In genomic region chr10:52416458-52416857, GRCm38 (mm10) we compare ENCODE assay signal across 11 mouse cellular contexts. TPM values are rescaled to one million over a fixed set of nuclear protein-coding genes. Genes with fewer than 3 reads are reported as not detected.
DNase-seq lines count a peak whose midpoint lies in the region; ATAC-seq and TF ChIP-seq lines count a peak whose summit lies in the region.
"Had no signal": no experiment of that assay in that cellular context is flagged by ENCODE, and none has a peak within 500 bp of the region (broad histone marks: within the 10 kb centered on the region; RNA-seq: fewer than 3 reads in every experiment).

No protein-coding gene starts in this region.

- H3K27me3 ChIP-seq in limb, embryonic 15.5 days: no peaks in the 10 kb centered on the region
- no peaks in the 10 kb centered on the region for H3K27me3 ChIP-seq in thymus, adult 2 months (ENCODE audit: control insufficient read depth, insufficient read depth, low read length)

- peak; percentile 36 for DNase-seq in cerebellum, adult 9-10 months
- no peak for DNase-seq in cerebellum, postnatal 4 days (ENCODE audit: low spot score in 2 of 2)
- DNase-seq in retina, postnatal 1 day: peak; percentile 15
- no peak for DNase-seq in retina, embryonic 14.5 days (ENCODE audit: low spot score)
- DNase-seq in thymus, adult 2 months: no peak
- no peak for DNase-seq in gastrocnemius, adult 8-10 months (ENCODE audit: low spot score in 2 of 2)
- DNase-seq in cerebellum, postnatal 36 days: no peak
- DNase-seq: lung, postnatal 14 days had no signal

- 5% methylated on average over 2 of the region's 2 CpGs for WGBS in limb, embryonic 15.5 days
- 61% methylated on average over 2 of the region's 2 CpGs for WGBS in thymus, adult 2 months

- H3K4me2 ChIP-seq in limb, embryonic 15.5 days: peak overlapping the region; percentile 48

- no peaks in the 10 kb centered on the region for H3K36me3 ChIP-seq in limb, embryonic 15.5 days
- no peaks in the 10 kb centered on the region for H3K36me3 ChIP-seq in thymus, adult 2 months (ENCODE audit: control insufficient read depth, insufficient read depth, low read length)

- no peak for TF ChIP-seq POLR2A in thymus, adult 2 months (IDR thresholded peaks at IDR 0.05; ENCODE audit: control insufficient read depth, extremely low read depth, insufficient read depth, low read length, poor library complexity)

- no peak for ATAC-seq in limb, embryonic 15.5 days (ENCODE audit: insufficient number of reproducible peaks, low FRiP score, low TSS enrichment, low read depth)

- H3K27ac ChIP-seq in limb, embryonic 15.5 days: 0 out of 2 replicates have a peak overlapping the region, but pooled peaks have one; percentile 69
- H3K27ac ChIP-seq in thymus, adult 2 months (ENCODE audit: control insufficient read depth, insufficient read depth, low read length): no peak overlapping the region

- H3K9ac ChIP-seq in limb, embryonic 15.5 days: no peak overlapping the region

- H3K4me3 ChIP-seq in limb, embryonic 15.5 days: peak overlapping the region; percentile 97; the same call in 1 of the 2 replicates
- no peak overlapping the region for H3K4me3 ChIP-seq in thymus, adult 2 months (ENCODE audit: control insufficient read depth, insufficient read depth, low read length)

- no peak for TF ChIP-seq CTCF in thymus, adult 2 months (IDR thresholded peaks at IDR 0.05; ENCODE audit: borderline replicate concordance, control insufficient read depth, extremely low read depth, insufficient read depth, low read length, poor library complexity)

- peaks cover 18% of the 10 kb centered on the region for H3K4me1 ChIP-seq in limb, embryonic 15.5 days
- peaks cover 5% of the 10 kb centered on the region; the same call in 1 of the 2 replicates for H3K4me1 ChIP-seq in thymus, adult 2 months (replicated peaks; ENCODE audit: control insufficient read depth, insufficient read depth, low read length)

- no peaks in the 10 kb centered on the region for H3K9me3 ChIP-seq in limb, embryonic 15.5 days

RNA-seq across cellular contexts. Expression of gene Nus1, which starts 0.9 kb away (rescaled TPM):
- polyA plus RNA-seq in limb, embryonic 15.5 days (2015; fragmentation: Nextera tagmentation; extraction: Ambion mirVana): 12.3 and 15.8 TPM in 2 replicates
- 11.5 and 17.0 TPM in 2 replicates for polyA plus RNA-seq in thymus, adult 2 months (2012; rRNA removed)
- 10 to 100 TPM; 15.4 to 26.3 (median 19.9) TPM for total RNA-seq in gastrocnemius, adult 8-10 months (2022)

RNA-seq across cellular contexts. Expression of gene Nepn, which starts 27.7 kb away (rescaled TPM):
- not detected in 2 replicates for polyA plus RNA-seq in limb, embryonic 15.5 days (2015; fragmentation: Nextera tagmentation; extraction: Ambion mirVana)
- polyA plus RNA-seq in thymus, adult 2 months (2012; rRNA removed): 0.18 and 0.20 TPM in 2 replicates
- total RNA-seq in gastrocnemius, adult 8-10 months (2022): under 1 TPM in 1 of 4 experiments, not detected in 3; 0.19 TPM
- polyA plus RNA-seq: C2C12 had no signal

RNA-seq across cellular contexts. Expression of gene Gopc, which starts 34.5 kb away (rescaled TPM):
- 18.6 and 23.5 TPM in 2 replicates for polyA plus RNA-seq in limb, embryonic 15.5 days (2015; fragmentation: Nextera tagmentation; extraction: Ambion mirVana)
- polyA plus RNA-seq in thymus, adult 2 months (2012; rRNA removed): 4.7 and 5.3 TPM in 2 replicates
- 1 to 10 TPM; 6.8 to 8.1 (median 7.8) TPM for total RNA-seq in gastrocnemius, adult 8-10 months (2022)

RNA-seq across cellular contexts. Expression of gene Gm26741, which starts 57.9 kb away (rescaled TPM):
- polyA plus RNA-seq in limb, embryonic 15.5 days (2015; fragmentation: Nextera tagmentation; extraction: Ambion mirVana): not detected in 2 replicates
- polyA plus RNA-seq in thymus, adult 2 months (2012; rRNA removed): not detected in 2 replicates
- not detected for total RNA-seq in gastrocnemius, adult 8-10 months (2022)
- polyA plus RNA-seq: C2C12; cerebellum, adult 2 months had no signal

Comparison
In these comparisons a context has a peak if more than half of its experiments do, and no peak if none do; other contexts are left out.
1. DNase-seq: peak in cerebellum, adult 9-10 months (single experiment) and retina, postnatal 1 day (single experiment); none in cerebellum, postnatal 4 days (0 of 2), retina, embryonic 14.5 days (single experiment), thymus, adult 2 months (single experiment), gastrocnemius, adult 8-10 months (0 of 2) and cerebellum, postnatal 36 days (0 of 2).